Mouse (Mus musculus) midbrain, embryonic 16.5 days (tissue): ENCODE measurements around the gene Slc10a1. TPM values are rescaled to one million over a fixed set of nuclear protein-coding genes. Genes with fewer than 3 reads are reported as not detected.

Experiments used
- ATAC-seq: fragments of 200-750 bp; cut with Nextera tagmentation; 2 replicates; pipeline ENCODE4 v1.8.0; 2017; ENCODE audit warnings: moderate TSS enrichment
- H3K27ac ChIP-seq: fragments of 300-500 bp; sonication (generic); 2 replicates; pipeline ENCODE4 v1.5.1; 2014; ENCODE audit warnings: mild to moderate bottlenecking, low read length, mixed read lengths
- H3K27me3 ChIP-seq: fragments of 300-500 bp; sonication (generic); 2 replicates; pipeline ENCODE4 v1.6.1; 2014; ENCODE audit warnings: low read depth, low read length, mixed read lengths; ENCODE audit not compliant: control insufficient read depth, insufficient read depth
- H3K36me3 ChIP-seq: fragments of 300-500 bp; sonication (generic); 2 replicates; pipeline ENCODE4 v1.6.1; 2014; ENCODE audit warnings: mild to moderate bottlenecking, low read length, moderate library complexity, mixed read lengths; ENCODE audit not compliant: control insufficient read depth, insufficient read depth
- H3K4me1 ChIP-seq: fragments of 300-500 bp; sonication (generic); 2 replicates; pipeline ENCODE4 v1.6.1; 2014; ENCODE audit warnings: mild to moderate bottlenecking, low read length, mixed read lengths; ENCODE audit not compliant: control insufficient read depth, insufficient read depth
- H3K4me2 ChIP-seq: fragments of 300-500 bp; sonication (generic); 2 replicates; pipeline ENCODE4 v1.6.1; 2014; ENCODE audit warnings: mild to moderate bottlenecking, low read length, mixed read lengths
- H3K4me3 ChIP-seq: fragments of 300-500 bp; sonication (generic); 2 replicates; pipeline ENCODE4 v1.5.1; 2014; ENCODE audit warnings: low read depth, mild to moderate bottlenecking, low read length, moderate library complexity, mixed read lengths
- H3K9ac ChIP-seq: fragments of 300-500 bp; sonication (generic); 2 replicates; pipeline ENCODE4 v1.6.1; 2014; ENCODE audit warnings: low read depth, low read length, mixed read lengths
- H3K9me3 ChIP-seq: fragments of 300-500 bp; sonication (generic); replicated peaks from 2 replicates; pipeline ENCODE4 v1.6.1; 2014; ENCODE audit warnings: mild to moderate bottlenecking, low read length, mixed read lengths; ENCODE audit not compliant: control insufficient read depth, poor library complexity, severe bottlenecking
- WGBS: fragments of 180-500 bp; shearing (Covaris S2); extraction: QIAGEN DNeasy Blood & Tissue Kit; methylation state at CpG from one replicate; pipeline ENCODE4 v1.1.7; 2014; 5-methylcytosine and 5-hydroxymethylcytosine counted together
- polyA plus RNA-seq: library from polyadenylated mRNA; unstranded; fragments of >200 nt; fragmentation: Nextera tagmentation; extraction: Ambion mirVana; gene quantifications from 2 replicates; pipeline ENCODE4 v1.2.1, GENCODE M21; 2015

Gene Slc10a1
- polyA plus RNA-seq, 1 experiment from 2014 or later: 0.45 TPM

GRCm38 (mm10) chr12:80939165-80939564 lies 29.3 kb downstream of the Slc10a1 start:
- H3K4me2 ChIP-seq: no peak overlapping the region
- H3K27me3 ChIP-seq: no peaks in the 10 kb centered on the region
- no peak overlapping the region for H3K27ac ChIP-seq
- H3K36me3 ChIP-seq: no peaks in the 10 kb centered on the region
- H3K4me1 ChIP-seq: no peaks in the 10 kb centered on the region
- H3K9ac ChIP-seq: no peak overlapping the region
- no peak overlapping the region for H3K4me3 ChIP-seq
- H3K9me3 ChIP-seq: no peaks in the 10 kb centered on the region
- no peak for ATAC-seq
- WGBS: 78% methylated on average over 4 of the region's 4 CpGs

GRCm38 (mm10) chr12:80938642-80939041 lies 29.9 kb downstream of the Slc10a1 start:
- no peaks in the 10 kb centered on the region for H3K9me3 ChIP-seq
- H3K36me3 ChIP-seq: no peaks in the 10 kb centered on the region
- no peaks in the 10 kb centered on the region for H3K4me1 ChIP-seq
- ATAC-seq: no peak
- no peak overlapping the region for H3K27ac ChIP-seq
- H3K4me3 ChIP-seq: no peak overlapping the region
- 74% methylated on average over 5 of the region's 5 CpGs for WGBS
- H3K9ac ChIP-seq: no peak overlapping the region
- H3K4me2 ChIP-seq: no peak overlapping the region
- H3K27me3 ChIP-seq: no peaks in the 10 kb centered on the region

GRCm38 (mm10) chr12:80937331-80938029 lies 31.0 kb downstream of the Slc10a1 start:
- WGBS: 82% methylated on average over 9 of the region's 9 CpGs
- no peaks in the 10 kb centered on the region for H3K9me3 ChIP-seq
- H3K27ac ChIP-seq: no peak overlapping the region
- no peaks in the 10 kb centered on the region for H3K36me3 ChIP-seq
- ATAC-seq: no peak
- no peak overlapping the region for H3K9ac ChIP-seq
- no peaks in the 10 kb centered on the region for H3K4me1 ChIP-seq
- H3K4me3 ChIP-seq: no peak overlapping the region
- no peaks in the 10 kb centered on the region for H3K27me3 ChIP-seq
- H3K4me2 ChIP-seq: no peak overlapping the region

- H3K9me3 ChIP-seq: no peaks in the 10 kb centered on the region
- no peaks in the 10 kb centered on the region for H3K36me3 ChIP-seq
- H3K4me2 ChIP-seq: no peak overlapping the region
- H3K27ac ChIP-seq: no peak overlapping the region
- H3K4me1 ChIP-seq: no peaks in the 10 kb centered on the region
- WGBS: 78% methylated on average over 2 of the region's 2 CpGs
- no peak overlapping the region for H3K9ac ChIP-seq
- no peaks in the 10 kb centered on the region for H3K27me3 ChIP-seq
- no peak overlapping the region for H3K4me3 ChIP-seq
- ATAC-seq: no peak
These were observed 31.8 kb downstream of the Slc10a1 start for GRCm38 (mm10) chr12:80936751-80937150.

GRCm38 (mm10) chr12:80932865-80933264 lies 35.6 kb downstream of the Slc10a1 start:
- H3K27me3 ChIP-seq: no peaks in the 10 kb centered on the region
- 97% methylated on average over 1 of the region's 1 CpGs for WGBS
- H3K4me1 ChIP-seq: no peaks in the 10 kb centered on the region
- no peak overlapping the region for H3K4me3 ChIP-seq
- H3K36me3 ChIP-seq: no peaks in the 10 kb centered on the region
- H3K9me3 ChIP-seq: no peaks in the 10 kb centered on the region
- no peak overlapping the region for H3K4me2 ChIP-seq
- H3K27ac ChIP-seq: no peak overlapping the region
- no peak for ATAC-seq
- H3K9ac ChIP-seq: no peak overlapping the region

GRCm38 (mm10) chr12:80931402-80932140 lies 36.9 kb downstream of the Slc10a1 start:
- Histone ChIP-seq H3K4me1 (no peaks in the 10 kb centered on the region), H3K9ac (no peak overlapping the region), H3K27ac (no peak overlapping the region), H3K27me3 (no peaks in the 10 kb centered on the region), H3K4me3 (no peak overlapping the region), H3K36me3 (no peaks in the 10 kb centered on the region), H3K4me2 (no peak overlapping the region), H3K9me3 (no peaks in the 10 kb centered on the region)
- ATAC-seq: no peak
- WGBS: 89% methylated on average over 3 of the region's 3 CpGs

GRCm38 (mm10) chr12:80930141-80930540 lies 38.4 kb downstream of the Slc10a1 start:
- Histone ChIP-seq H3K9ac (no peak overlapping the region), H3K4me2 (no peak overlapping the region), H3K36me3 (no peaks in the 10 kb centered on the region), H3K4me3 (no peak overlapping the region), H3K4me1 (no peaks in the 10 kb centered on the region), H3K9me3 (no peaks in the 10 kb centered on the region), H3K27me3 (no peaks in the 10 kb centered on the region), H3K27ac (no peak overlapping the region)
- no peak for ATAC-seq
- WGBS: 90% methylated on average over 7 of the region's 7 CpGs

GRCm38 (mm10) chr12:80928881-80929280 lies 39.6 kb downstream of the Slc10a1 start:
- Histone ChIP-seq H3K36me3 (no peaks in the 10 kb centered on the region), H3K27me3 (no peaks in the 10 kb centered on the region), H3K27ac (no peak overlapping the region), H3K4me3 (no peak overlapping the region), H3K9ac (no peak overlapping the region), H3K4me2 (no peak overlapping the region), H3K9me3 (no peaks in the 10 kb centered on the region), H3K4me1 (no peaks in the 10 kb centered on the region)
- ATAC-seq: no peak
- 89% methylated on average over 3 of the region's 3 CpGs for WGBS

GRCm38 (mm10) chr12:80927518-80927917 lies 41.0 kb downstream of the Slc10a1 start:
- H3K4me3 ChIP-seq: no peak overlapping the region
- H3K4me2 ChIP-seq: no peak overlapping the region
- no peaks in the 10 kb centered on the region for H3K36me3 ChIP-seq
- ATAC-seq: no peak
- H3K4me1 ChIP-seq: 0 out of 2 replicates have a peak, but pooled peaks cover 4% of the 10 kb centered on the region
- H3K9ac ChIP-seq: no peak overlapping the region
- 79% methylated on average over 1 of the region's 1 CpGs for WGBS
- no peak overlapping the region for H3K27ac ChIP-seq
- H3K9me3 ChIP-seq: no peaks in the 10 kb centered on the region
- no peaks in the 10 kb centered on the region for H3K27me3 ChIP-seq
